Mouse (Mus musculus): ENCODE data around the gene Btbd35f3. TPM values are rescaled to one million over a fixed set of nuclear protein-coding genes. Genes with fewer than 3 reads are reported as not detected.

Gene Btbd35f3
- not detected in 2 replicates for polyA plus RNA-seq (2012; ENCODE audit: low replicate concordance)

DNA sequence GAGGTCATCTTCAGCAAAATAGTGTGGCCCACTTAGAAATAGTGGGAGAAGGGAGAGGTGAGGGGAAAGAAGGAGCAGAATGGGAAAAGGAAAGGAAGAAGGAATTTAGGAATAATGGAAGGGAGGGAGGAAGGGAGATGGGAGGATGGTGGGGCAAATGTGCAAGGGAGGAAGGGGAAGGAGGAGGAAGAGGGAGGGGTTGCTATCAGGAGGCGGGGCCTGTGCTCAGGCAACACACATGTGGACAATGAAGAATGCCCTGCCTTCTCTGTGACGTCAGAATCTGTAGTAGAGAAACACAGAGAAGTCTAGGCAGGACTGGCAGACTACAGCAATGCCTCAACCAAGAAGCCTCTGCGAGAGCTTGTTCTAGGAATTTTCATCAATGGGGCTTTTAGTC is at the start of gene Btbd35f3:
Gene Btbd35f3, plus strand, starts transcription at position 301 of the 400 bp plus-strand sequence.

Other genes starting within 250 kb of the Btbd35f3 start
- not detected in 2 replicates for gene Btbd35f16, start 80.7 kb upstream of the Btbd35f3 start, polyA plus RNA-seq (2012; ENCODE audit: low replicate concordance)
- gene Btbd35f28, start 158.9 kb downstream of the Btbd35f3 start, polyA plus RNA-seq (2012; ENCODE audit: low replicate concordance): not detected in 2 replicates